Mouse (Mus musculus) lung, postnatal 4 days (tissue): ENCODE data around the gene Gm21987.
A peak's percentile ranks its signal among the peaks of the same experiment; 100 is the strongest.

Experiments
- DNase-seq, 2 experiments: peaks; one replicate each; pipeline ENCODE4 v3.0.0; 2021

Gene Gm21987

DNA sequence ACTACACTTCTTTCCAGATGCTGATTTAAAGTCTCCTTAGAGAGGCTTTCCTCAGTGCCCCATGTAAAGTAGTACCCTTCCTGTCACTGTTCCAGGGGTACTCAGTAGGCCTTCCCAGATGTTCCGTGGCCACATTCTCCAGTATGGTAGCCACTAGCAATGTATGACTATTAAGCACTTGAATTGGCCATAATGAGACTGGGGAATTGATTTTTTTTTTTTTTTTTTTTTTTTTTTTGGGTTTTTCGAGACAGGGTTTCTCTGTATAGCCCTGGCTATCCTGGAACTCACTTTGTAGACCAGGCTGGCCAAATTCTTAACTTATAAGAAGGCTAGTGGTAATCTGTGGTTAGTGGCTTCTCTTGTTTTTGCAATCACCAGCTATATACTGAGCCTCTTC lies 3.0 kb downstream of the Gm21987 start:
- DNase-seq: no peak

DNA sequence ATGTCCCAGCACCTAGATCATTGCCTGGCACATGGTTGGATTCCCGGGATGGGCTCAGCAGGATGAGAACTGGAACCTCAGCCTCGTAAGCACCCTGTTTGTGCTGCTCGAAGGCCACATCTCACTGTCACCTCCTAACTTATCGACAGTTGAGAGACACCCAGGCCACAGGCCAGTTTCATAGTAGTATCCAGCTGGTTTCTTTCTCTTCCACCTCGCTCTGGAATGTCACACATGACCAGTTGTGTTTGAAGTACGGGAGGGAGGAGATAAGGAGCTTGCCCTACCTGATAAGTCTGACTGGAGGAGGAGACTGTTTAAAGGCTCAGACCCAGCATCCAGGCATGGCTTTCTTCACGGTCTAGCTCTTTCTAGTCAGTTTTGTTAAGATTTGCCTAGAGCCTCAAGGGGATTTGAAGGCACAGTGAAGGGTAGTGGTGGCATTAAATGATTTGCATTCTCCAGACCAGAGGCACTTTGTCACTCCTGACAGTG lies 3.6 kb downstream of the Gm21987 start:
- peak; percentile 16 to 47 for DNase-seq

DNA sequence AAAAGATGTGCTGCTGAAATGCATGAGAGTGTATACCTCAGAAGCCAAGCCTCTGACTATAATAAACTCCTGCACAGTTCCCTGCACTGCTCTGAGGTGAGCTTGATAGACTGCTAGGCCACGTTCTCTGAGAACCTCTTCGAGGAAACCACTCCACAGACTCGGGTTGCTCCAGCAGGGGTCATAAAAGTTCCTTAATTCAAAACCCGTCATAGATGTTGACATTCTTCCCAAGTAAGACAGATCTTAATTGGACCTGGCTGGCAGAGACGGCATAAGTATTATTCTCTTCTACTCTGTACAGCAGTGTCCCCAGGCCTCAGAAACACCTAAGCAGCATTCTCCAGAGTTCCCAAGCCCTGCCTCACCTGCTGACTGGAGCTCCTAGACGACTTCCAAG lies 4.1 kb downstream of the Gm21987 start:
- DNase-seq: no peak

DNA sequence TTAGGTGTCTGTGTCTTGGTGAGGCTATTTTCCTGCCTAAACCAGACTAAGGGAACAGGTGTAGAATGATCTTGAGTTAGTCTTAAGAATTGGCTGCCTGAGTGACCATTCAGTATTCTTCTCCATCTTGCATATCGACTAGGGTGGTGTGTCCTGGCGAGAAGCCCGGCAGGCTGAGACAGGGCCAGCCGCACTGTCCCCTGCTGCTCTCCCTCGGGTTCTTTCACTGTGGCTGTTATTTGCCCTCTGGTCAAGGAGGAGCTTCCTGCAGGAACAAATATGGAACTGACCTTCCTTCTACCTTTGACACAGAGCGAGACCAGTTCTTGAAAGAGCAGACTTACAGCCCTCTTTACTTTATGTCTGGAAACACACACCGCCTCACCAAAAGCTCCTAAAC lies 5.2 kb downstream of the Gm21987 start:
- no peak for DNase-seq

DNA sequence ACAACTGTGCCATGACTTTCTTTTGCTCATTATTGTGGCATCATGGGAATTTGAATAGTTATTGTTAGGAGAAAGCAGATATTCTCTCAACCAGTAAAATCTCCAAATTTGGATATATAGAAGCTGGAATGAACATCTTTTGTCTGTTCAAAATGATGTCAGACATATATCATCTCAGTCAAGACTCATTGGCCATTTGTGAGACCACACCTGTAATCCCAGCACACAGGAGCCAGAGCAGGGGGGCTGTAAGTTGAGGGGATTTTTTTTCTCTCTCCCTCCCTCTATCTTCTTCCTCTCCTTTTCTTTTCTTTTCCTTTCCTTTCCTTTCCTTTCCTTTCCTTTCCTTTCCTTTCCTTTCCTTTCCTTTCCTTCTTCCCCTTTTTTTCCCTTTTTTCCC lies 6.0 kb downstream of the Gm21987 start:
- DNase-seq: no peak

DNA sequence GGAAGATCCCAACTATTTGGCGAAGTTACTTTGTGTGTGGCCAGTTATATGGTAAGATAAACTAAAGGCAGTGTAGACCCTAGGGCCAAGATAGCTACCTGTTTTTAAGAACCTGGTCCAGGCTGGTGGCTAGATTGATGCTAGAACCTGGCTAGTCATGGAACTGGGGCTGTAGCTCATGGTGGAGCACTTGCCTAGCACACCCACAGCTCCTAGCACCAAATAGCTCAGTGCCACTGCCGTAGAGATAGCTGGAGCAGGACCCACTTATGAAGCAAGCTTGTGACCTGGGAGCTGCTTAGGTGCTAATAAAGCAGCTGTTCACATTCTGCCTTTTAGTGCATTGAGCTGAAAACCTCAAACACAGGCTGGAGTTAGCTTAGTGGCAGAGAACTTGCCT lies 6.8 kb downstream of the Gm21987 start:
- no peak for DNase-seq

DNA sequence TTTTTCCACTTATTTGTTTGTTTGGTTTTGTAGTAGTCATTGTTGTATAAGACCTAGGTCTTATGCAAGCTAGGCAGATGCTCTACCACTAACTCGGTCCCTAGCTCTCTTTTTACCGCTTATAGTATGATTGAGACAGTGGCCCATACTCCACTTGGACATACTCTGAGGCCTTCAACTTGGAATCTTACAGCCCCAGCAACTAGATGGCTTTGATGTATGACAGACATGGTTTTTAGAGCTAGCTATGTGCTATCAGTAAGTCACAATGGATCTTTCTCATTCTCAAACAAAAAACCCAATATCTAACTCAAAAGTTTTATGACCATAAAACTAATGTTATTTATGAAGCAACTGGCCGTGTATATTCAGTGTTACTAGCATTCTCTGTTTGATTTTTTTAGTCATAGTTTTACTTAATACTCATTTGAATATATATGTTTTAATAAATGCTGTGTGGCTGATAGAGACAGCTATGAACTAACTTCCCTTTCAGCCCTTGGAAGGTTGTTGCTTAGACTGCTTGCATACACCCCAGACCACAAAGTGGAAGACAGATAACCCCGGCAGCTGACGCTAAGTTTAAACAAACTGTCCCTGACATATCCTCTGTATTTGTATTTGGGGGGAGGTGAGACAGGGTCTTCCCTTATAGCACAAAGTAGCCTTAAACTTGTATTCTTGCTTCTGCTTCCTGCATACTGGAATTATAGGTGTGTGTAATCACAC lies 7.5 kb downstream of the Gm21987 start:
- DNase-seq: no peak

DNA sequence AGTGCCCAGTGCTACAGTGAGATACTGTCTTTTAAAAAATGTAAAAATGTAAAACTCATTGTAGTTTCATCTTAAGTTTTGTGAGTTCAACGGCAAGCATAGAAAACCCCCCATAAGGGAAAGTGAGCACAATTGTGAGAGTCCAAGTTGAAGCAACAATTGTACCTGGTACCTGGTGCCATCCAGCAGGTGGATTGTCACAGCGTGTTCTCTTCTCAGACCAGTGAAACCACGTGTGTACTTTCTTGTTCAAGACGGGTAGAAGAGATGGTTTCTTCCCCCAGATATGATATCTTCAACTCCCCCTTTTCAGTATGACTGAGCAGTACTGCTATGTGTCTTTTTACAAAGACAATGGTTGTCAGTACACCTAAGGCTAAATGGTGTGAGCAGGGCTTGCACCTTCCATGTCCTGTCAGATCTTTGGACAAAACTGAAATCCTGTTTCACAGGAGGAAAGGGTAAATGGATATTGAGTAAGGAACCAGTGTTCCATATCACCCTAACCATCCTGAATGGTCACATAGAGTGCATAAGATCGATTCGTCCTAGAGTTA lies 11.5 kb downstream of the Gm21987 start:
- no peak for DNase-seq

DNA sequence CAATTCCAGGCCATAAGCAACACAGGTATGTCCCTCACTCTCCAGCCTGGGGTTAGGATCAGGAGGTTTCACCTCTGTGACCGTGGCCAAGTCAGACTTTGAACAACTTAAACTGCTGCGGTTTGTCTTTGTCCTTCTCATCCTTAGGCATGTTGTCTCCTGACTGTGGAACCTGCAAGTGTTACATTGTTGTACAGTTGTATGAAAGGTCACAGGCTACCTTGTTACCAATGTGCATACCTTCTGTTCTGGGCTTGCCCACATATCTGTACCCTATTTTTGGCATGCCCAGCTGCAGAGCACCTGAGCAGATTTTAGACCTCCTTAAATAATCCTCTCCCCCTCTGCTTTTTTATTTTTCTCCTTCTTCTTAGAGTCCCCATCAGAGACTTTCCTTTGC lies 12.4 kb downstream of the Gm21987 start:
- no peak for DNase-seq

DNA sequence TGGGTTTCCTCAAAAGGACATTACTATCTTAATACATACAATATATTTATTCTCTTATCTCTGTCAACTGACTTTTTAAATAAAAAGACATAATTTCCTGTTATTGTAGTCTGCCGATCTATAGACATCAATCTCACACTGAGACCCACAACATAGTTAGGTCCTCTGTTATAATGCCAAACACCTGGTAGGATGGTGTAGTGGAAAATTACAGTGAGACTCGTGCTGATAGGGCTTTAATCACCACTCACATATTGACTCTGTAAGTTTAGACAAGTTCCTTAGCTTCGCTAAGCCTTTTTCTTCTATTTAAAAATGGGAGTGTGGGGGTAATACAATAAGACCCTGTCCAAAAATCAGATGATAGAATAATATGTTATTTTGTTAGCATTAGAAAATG lies 13.0 kb downstream of the Gm21987 start:
- DNase-seq: no peak

DNA sequence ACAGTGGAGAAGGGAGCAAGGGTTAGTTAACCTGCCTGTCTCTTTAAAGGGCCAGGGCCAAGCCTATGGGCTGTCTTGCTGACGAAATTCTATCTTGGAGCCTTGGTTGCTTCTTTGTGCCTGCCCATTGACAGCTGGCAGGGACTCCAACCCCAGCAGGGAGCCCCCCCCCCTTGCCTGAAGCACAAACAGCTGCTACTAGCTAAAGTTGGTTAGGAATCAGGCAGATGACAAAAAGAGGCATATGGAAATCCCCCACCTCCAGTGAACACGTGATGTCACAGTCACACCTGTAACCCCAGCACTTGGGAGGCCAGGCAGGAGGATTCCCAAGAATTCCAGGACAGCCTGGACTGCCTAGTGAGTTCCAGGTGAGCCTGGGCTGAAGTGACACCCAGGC lies 13.5 kb downstream of the Gm21987 start:
- no peak for DNase-seq

DNA sequence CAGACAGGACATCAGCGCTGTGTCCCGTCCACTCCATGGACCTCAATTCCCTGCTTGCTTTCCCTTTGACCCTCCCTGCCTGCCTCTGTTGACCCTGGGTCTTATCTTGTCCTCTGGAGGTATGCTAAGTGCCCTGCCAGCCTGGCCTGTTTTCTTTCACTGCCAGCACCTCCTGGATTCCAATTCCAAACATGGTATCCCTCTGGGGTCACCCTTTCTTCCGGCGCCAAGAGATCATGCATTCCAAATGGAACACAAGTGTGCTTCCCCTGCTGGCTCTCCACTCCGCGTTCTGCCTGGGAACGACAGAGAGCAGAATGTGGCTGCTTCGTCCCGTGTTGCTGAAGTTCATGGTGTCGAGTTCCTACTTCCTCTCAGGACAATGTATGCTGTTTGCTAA lies 15.1 kb downstream of the Gm21987 start, which contains the start of gene Popdc2:
TSS of gene Popdc2 (plus strand) at position 277 of the 400 bp plus-strand sequence.
- peak; percentile 23 to 40 for DNase-seq

DNA sequence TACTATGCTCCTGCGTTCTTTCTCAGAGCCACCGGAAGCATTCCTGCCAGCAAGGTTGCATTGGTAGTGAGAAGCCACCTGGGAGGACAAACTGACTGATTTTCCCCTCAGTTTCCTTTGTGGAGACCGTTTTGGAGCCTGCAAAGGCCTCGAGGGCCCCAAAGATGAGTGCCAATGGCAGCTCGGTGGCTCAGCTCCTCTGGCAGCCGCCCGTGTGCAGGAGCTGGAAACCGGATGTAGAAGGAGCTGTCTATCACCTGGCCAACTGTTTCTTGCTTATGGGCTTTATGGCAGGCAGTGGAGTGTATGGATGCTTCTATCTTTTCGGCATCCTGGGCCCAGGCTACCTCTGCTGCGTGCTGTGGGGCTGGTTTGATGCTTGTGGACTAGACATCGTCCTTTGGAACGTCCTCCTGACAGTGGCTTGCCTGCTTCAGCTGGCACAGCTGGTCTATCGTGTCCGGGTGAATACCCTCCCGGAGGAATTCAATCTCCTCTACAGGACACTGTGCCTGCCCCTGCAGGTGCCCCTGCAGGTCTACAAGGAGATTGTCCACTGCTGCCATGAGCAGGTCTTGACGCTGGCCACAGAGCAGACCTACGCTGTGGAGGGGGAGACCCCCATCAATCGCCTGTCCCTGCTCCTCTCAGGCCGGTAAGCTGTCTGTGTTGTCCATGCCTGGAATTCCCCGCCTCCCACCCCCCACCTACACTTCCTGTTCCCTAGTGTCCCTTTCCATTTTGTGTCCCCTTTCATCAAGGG lies 15.8 kb downstream of the Gm21987 start:
- no peak for DNase-seq

DNA sequence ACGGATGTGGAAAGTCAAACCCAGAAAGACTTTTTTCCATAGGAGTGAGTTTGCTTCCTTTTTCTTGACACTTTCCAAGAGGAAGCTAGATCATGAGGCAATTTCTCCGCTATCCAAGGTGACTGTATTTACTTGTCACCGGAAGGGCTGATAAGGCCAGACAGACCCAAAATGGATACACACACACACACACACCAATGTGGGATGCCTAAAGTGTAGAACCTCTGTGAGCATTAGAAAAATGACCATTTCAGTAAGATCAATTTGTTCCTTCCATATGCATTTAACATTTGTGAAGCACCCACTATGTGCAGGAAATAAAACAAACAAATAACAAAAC lies 16.4 kb downstream of the Gm21987 start:
- DNase-seq: no peak

DNA sequence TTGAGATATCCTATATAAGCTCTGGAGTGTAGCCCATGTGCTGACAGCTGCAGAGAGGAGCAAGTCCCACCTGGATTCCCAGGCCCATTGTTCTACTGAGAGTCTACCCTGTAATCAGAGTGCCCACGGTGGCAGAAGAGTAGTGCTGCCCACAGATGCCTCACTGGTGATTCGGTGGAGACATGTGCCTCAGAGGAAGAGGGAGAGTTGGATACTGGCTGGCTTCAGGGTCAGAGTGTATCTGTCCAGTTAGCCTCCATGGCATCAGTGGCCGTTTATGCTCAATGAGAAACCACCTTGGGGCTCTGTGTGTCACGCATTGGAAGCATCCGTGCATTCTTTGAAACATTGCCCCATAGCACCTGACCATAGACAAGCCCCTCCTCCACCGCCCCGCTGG lies 16.8 kb downstream of the Gm21987 start:
- no peak for DNase-seq

DNA sequence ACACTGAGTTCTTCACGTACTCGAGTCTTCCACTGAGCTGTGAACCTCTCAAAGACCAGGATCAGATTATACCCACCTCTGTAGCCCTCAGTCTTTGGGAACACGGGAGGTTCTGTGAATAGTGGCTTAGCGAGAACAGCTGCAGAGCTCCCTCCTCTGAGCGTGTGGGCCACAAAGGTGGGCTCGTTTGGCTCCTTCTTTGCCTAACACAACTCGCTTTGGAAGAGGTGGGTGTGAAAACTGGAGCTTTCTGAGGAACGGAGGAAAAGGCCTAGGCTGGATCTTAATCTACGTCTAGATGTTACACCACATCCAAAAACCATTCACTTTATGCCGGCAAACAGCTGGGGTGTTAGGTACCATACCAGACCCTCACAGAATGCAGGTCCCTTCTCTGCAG lies 18.6 kb downstream of the Gm21987 start:
- no peak for DNase-seq

DNA sequence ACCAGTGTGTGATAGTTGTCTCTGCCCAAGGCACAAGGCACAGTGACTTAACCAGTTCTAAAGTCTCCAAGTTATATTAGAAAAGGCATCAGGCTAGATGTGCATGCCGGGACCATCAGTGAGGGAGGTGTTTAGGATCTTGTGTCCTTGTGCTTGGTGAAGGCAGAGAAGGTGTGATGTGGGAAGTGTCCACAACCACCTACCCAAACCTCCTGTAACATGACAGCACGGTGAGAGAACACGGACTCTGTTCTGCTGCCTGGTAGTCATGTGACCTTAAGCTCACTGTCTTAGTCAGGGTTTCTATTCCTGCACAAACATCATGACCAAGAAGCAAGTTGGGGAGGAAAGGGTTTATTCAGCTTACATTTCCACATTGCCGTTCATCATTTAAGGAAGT lies 19.4 kb downstream of the Gm21987 start:
- no peak for DNase-seq

DNA sequence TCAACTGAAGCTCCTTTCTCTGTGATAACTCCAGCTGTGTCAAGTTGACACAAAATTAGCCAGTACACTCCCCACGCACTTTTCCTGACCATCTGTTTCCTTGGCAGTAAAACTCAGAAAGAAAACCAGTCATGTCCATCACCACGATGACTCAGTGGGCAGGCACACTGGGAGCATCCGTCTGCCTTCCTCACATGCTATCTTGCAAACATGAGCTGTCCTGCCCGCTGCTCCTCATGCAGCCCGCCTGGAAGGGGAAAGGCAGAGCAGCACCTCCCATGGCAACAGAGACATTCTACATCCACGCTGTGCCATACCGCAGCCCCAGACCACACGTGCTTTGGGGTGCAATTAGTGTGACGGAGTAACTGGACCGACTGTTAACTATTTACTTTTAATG lies 21.5 kb downstream of the Gm21987 start:
- DNase-seq: no peak

DNA sequence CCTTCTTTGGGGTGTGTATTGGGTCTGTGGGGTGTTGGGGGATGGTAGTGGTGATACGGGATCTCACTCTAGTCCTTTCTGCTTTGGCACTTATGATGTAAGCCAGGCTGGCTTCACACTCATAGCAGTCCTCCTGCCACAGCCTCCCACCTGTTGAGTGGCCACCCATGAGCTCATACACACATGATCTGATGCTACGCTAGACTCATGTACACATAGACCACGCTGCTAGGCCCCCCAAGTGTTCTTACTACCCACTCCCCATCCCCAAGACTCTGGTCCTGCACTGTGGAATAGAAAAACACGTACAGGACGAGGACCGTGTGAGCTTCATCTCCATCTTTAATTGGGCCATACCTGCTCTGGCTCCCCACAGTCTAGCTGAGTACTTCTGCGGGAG lies 22.2 kb downstream of the Gm21987 start:
- no peak for DNase-seq

DNA sequence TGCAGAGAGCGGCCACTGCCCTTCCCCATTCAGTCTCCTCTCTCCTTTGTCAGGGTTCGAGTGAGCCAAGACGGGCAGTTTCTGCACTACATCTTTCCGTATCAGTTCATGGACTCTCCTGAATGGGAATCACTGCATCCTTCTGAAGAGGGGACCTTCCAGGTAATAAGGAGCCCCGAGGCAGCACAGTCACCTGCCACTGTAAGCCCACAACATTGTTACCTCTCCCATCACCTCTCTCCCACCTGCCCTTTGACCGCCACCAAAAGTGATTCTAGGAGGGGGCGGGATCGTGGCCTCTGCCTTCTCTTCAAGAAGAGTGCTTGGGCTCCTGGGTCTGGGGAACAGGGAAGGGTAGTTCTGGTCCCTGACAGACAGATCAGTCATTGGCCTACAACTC lies 22.6 kb downstream of the Gm21987 start:
- no peak for DNase-seq

DNA sequence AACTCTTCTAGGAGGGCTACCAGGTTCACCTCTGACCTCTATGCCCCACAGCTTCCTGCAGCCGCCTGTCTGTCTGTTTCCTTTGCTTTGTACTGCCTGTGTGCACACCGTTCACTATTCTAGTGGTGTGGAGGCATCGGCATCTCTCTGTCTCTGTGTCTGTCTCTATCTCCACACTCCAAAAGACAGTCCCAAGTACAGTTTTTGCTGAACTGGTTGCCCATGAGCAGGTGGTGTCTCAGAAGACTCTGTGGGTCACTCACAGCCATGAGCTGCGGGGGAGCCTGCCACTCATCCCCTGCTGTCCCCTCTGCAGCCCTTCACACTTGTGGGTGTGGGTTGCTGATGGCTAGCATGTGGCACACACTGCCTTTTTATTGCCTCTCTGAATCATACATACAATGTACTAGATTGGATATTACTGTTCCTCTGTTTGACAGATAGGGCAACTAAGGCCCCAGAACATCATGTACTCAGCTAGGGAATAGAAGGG lies 23.2 kb downstream of the Gm21987 start:
- no peak for DNase-seq

DNA sequence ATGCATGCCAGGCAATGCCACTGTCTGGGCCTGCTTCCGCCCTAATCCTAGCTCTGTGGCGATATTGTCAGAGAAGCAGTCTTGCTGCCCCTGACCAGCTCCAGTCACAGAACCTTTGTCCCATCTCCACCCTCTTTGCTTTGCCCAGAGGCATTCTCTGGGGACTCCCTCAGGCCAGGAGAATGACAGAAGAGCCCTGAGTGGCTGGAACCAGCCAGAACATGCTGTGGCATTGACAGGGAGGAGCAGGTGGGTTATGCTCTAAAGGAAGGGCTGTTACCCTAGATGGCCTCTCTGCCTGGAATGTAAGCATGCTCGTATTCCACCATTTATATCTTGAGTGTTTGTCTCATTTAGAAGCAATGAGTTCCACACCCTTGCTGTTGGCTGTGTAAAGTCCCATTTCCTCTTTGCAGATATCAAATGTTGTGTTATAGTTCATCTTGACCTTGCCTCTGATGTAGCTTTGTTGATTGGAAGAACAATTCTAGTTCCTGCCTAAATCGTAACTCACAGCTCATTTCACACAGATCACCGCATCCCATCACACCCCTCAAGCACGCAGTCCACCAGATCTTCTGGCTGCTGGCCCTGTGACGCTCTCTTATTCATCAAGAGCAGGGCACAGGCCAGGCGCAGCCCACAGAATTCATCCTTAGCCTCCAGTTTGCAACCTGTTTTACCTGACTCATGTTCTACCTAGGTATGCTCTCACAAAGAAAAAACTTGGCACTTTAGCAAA lies 24.0 kb downstream of the Gm21987 start:
- DNase-seq: no peak

DNA sequence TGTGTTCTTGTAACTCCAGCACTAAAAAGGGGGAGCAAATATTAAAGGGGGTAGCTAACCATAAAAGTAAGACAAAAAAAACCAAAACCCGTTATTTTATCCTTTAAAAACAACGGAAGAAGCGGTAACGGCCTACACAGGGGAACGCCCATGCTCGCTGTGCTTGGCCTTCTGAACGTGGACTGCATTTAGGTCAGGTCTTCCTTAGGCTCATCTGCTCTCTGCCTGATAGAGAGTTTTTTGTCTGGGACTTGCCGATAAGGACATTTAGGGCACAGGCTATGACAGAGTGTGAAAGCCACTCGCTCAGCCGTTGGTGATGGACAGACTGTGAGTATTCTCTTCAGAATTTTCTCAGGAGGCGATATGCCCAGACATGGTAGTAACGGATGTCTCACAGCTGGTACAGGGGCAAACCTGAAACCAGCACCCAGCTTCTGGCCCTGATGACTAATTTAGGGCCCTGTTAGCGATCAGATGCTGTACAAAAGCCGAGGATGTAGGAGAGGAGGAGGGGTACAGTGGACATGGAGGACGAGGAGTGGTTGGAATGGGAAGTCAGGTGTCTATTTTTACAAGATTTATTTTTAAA lies 25.0 kb downstream of the Gm21987 start:
- no peak for DNase-seq
